Comparison of ENCODE assay signal across 6 mouse cellular contexts in the genomic region with DNA sequence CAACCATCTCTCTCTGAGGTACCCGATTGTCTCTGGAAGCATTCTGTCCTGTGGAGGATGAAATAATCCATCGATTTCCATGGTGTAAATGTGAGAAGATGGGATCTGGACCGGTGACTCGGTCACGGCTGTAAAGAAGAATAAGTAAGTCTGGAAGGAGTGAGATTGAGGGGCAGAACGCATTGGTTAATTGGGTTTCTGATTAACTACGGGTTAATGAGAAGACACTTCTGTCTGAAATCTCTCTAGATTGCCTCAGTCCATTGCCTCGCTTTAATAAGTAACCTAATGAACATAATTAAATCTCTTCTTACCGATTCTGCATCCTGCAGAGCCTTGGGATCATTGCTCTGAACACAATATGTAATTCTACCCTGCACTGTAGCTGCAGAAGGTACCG. TPM values are rescaled to one million over a fixed set of nuclear protein-coding genes. Genes with fewer than 3 reads are reported as not detected.
"Had no signal": no experiment of that assay in that cellular context is flagged by ENCODE, and none has a peak within 500 bp of the region (broad histone marks: within the 10 kb centered on the region; RNA-seq: fewer than 3 reads in every experiment).

No protein-coding gene starts in this region.

RNA-seq across cellular contexts. Expression of a gene that starts 34.2 kb away (rescaled TPM):
- polyA plus RNA-seq: limb, embryonic 11.5 days; liver, embryonic 15.5 days; liver, postnatal 0 days; lung, embryonic 14.5 days; midbrain, embryonic 11.5 days; neural tube, embryonic 11.5 days had no signal
